Mouse (Mus musculus) cortical plate, adult 2 months (tissue): Measurements from ENCODE around the gene Spata6.

Source experiments
- CTCF ChIP-seq: fragments of 200-500 bp; IDR thresholded peaks from 2 replicates; pipeline ENCODE4 v1.5.1; 2011; ENCODE audit warnings: mild to moderate bottlenecking, control low read depth, low read length; ENCODE audit not compliant: insufficient read depth; ENCODE audit errors: extremely low read depth
- POLR2A ChIP-seq: fragments of 200-500 bp; IDR thresholded peaks from 2 replicates; pipeline ENCODE4 v1.6.1; 2011; ENCODE audit warnings: mild to moderate bottlenecking, low read length, control low read depth; ENCODE audit not compliant: insufficient read depth; ENCODE audit errors: extremely low read depth

DNA sequence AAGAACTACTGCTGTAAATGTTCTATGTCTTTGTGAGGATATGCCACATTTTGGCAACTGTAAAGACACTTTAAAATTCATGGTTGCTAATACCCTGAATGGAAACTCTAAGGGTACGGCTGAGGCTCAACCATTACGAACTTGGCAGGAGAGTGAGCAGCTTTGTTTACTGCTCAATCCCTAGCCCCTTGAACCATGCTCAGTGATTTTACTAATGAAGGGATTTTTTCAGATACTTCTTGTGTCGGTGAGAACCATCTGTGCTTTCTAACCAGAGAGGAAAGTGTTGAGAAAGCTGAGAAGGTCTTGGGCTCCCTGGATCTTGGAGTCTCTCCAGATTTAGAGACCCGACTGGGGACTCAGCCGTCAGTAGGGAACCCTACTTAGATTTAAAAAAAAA is 35.9 kb upstream of the Spata6 start:
- TF ChIP-seq POLR2A (no peak), CTCF (no peak)
